Mouse (Mus musculus) midbrain, embryonic 10.5 days (tissue): Measurements from ENCODE around the gene Usp7. TPM values are rescaled to one million over a fixed set of nuclear protein-coding genes. Genes with fewer than 3 reads are reported as not detected.

Source experiments
- DNase-seq: peaks from one replicate; pipeline ENCODE4 v3.0.0-alpha.2; 2017; ENCODE audit warnings: low spot score
- H3K27ac ChIP-seq: fragments of 300-500 bp; sonication (generic); replicated peaks from 2 replicates; pipeline ENCODE4 v1.5.1; 2016; ENCODE audit warnings: mild to moderate bottlenecking
- H3K27me3 ChIP-seq: fragments of 300-500 bp; sonication (generic); 2 replicates; pipeline ENCODE4 v1.6.1; 2016; ENCODE audit warnings: low read depth, mild to moderate bottlenecking; ENCODE audit not compliant: poor library complexity, severe bottlenecking
- H3K36me3 ChIP-seq: fragments of 300-500 bp; sonication (generic); 2 replicates; pipeline ENCODE4 v1.6.1; 2016; ENCODE audit warnings: mild to moderate bottlenecking, moderate library complexity
- H3K4me1 ChIP-seq: fragments of 300-500 bp; sonication (generic); 2 replicates; pipeline ENCODE4 v1.6.1; 2016
- H3K4me3 ChIP-seq: fragments of 300-500 bp; sonication (generic); 2 replicates; pipeline ENCODE4 v1.5.1; 2016; ENCODE audit warnings: mild to moderate bottlenecking, moderate library complexity
- H3K9me3 ChIP-seq: fragments of 300-500 bp; sonication (generic); replicated peaks from 2 replicates; pipeline ENCODE4 v1.6.1; 2016; ENCODE audit warnings: mild to moderate bottlenecking
- WGBS: fragments of 180-500 bp; shearing (Covaris S2); methylation state at CpG from one replicate; pipeline ENCODE4 v1.1.7; 2016; 5-methylcytosine and 5-hydroxymethylcytosine counted together
- polyA plus RNA-seq: library from polyadenylated mRNA; unstranded; fragments of >200 nt; fragmentation: Nextera tagmentation; extraction: Ambion mirVana; gene quantifications from 2 replicates; pipeline ENCODE4 v1.2.1, GENCODE M21; 2016

Usp7 gene
- polyA plus RNA-seq, 1 experiment from 2014 or later: 28.1 TPM

DNA sequence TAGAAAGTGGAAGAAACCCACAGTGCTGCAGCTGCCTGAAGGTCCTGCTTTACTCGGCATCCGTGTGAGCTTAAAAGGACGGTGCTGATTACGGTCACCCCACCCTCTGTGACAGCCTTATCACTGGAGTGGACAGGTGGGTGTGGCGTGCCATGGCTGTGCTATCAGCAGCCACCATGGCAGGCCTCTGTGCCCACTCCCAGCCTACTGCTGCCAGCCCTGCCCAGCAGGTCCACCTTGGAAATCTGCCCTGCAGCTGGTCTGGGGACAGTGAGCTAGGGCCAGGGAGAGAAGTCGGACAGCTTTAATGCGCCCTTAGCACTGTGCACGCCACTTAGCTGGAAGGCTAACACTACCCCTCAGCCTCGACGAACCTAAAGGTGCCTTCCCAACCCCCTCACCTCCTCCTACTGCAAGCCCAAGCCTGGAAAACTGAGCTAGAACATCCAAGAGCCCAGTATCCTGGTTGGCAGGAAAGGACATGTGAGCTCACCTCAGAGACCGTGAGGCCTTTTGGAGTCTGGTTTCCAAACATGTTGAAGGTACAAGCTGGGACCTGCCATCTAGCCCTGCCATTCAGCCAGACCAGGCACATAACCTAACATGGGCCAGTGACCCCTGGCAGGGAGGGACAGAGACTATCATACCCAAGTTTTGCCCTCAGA is 105.1 kb downstream of the Usp7 start:
- H3K27me3 ChIP-seq: no peaks in the 10 kb centered on the region
- no peaks in the 10 kb centered on the region for H3K9me3 ChIP-seq
- H3K4me1 ChIP-seq: no peaks in the 10 kb centered on the region
- 87% methylated on average over 11 of the region's 11 CpGs for WGBS
- no peak overlapping the region for H3K4me3 ChIP-seq
- DNase-seq: no peak
- H3K27ac ChIP-seq: peak overlapping the region; percentile 18; the same call in 1 of the 2 replicates
- H3K36me3 ChIP-seq: peaks cover 75% of the 10 kb centered on the region

DNA sequence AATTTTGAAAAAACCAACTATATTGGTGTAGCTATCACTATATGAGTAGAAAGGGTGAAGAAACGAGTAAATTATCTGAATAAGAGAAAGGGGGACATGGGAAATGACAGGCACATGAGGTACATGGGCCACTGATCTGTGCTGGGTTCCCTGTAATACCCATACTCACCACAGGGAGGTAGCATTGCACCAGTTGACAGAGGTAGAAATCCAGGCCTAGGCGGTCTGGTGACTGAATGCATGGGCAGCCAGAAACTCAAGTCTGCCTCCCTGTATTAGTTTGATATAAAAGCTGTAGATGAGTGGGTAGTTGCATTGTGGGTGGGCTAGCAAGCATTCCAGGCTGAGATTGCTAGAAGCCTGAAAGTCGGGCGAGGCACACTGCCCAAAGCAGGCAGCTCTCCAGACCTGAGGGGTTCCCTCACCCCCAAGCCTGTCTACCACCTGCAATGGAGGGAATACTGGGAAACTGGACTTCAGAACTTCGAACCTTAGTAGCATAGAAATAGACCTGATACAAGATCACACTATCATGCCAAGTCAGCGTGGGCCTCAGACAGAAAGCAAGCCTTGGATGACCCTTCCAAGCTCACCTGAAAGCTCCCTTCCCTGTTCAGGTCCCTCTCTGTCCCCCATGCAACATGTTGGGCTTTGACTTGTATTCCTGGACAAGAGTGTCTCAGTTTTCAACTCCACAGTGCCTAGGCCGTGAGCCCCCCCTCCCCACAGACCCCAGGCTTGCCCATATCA is 105.8 kb downstream of the Usp7 start:
- H3K4me1 ChIP-seq: no peaks in the 10 kb centered on the region
- DNase-seq: peak; percentile 65
- no peak overlapping the region for H3K27ac ChIP-seq
- WGBS: 64% methylated on average over 7 of the region's 7 CpGs
- H3K36me3 ChIP-seq: peaks cover 68% of the 10 kb centered on the region
- no peak overlapping the region for H3K4me3 ChIP-seq
- H3K27me3 ChIP-seq: no peaks in the 10 kb centered on the region
- no peaks in the 10 kb centered on the region for H3K9me3 ChIP-seq

DNA sequence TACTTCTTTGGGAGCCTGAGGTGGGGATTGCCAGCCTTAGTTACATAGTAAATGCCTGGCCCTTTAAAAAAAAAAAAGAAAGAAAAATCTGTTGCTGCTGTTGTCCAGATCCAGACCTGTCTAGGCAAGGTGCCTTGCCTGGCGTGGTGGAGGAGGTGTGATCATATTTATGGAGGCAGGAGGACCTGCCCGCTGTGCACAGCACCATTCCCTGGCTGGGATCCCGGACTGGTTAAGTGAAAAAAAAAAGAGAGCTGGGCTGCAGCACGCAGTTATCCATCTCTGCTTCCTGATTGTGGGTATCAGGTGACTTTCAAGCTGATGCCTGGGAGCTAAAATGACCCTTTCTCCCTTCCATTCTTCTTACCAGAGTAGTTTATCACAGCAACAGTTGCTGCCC is 107.0 kb downstream of the Usp7 start:
- no peaks in the 10 kb centered on the region for H3K4me1 ChIP-seq

DNA sequence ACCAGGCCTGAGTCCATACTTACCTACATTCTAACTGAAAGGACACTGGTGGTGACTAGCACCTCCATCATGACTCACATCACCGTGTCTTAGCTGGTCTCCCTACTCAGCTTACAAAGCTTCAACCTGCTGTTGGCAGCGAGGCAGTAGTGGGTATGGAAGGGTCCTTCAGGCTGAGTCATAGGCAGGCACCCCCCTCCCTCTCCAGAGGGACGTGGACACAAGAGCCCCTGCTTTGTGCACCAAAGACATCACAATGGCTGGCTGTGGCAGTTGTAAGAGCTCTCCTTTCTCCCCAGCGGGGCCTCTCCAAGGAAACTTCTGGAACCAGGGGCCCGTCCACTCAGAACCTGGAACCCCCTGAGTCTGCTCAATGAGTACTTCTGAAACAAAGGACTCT is 111.6 kb downstream of the Usp7 start, which contains the start of gene Gm5767:
TSS of gene Gm5767 (plus strand) at position 301 of the 400 bp plus-strand sequence.
- peaks cover 16% of the 10 kb centered on the region; the same call in 1 of the 2 replicates for H3K36me3 ChIP-seq
- H3K9me3 ChIP-seq: no peaks in the 10 kb centered on the region
- H3K4me1 ChIP-seq: no peaks in the 10 kb centered on the region
- 82% methylated on average over 5 of the region's 5 CpGs for WGBS
- DNase-seq: no peak
- H3K4me3 ChIP-seq: no peak within 1 kb of the TSS
- no peaks in the 10 kb centered on the region for H3K27me3 ChIP-seq
- H3K27ac ChIP-seq: no peak within 1 kb of the TSS

More for the DNA sequence above, 107.0 kb downstream of the Usp7 start:
- H3K27ac ChIP-seq: no peak overlapping the region
- H3K9me3 ChIP-seq: no peaks in the 10 kb centered on the region
- DNase-seq: no peak
- H3K27me3 ChIP-seq: no peaks in the 10 kb centered on the region
- WGBS: 94% methylated on average over 4 of the region's 4 CpGs
- peaks cover 56% of the 10 kb centered on the region for H3K36me3 ChIP-seq
- H3K4me3 ChIP-seq: no peak overlapping the region

DNA sequence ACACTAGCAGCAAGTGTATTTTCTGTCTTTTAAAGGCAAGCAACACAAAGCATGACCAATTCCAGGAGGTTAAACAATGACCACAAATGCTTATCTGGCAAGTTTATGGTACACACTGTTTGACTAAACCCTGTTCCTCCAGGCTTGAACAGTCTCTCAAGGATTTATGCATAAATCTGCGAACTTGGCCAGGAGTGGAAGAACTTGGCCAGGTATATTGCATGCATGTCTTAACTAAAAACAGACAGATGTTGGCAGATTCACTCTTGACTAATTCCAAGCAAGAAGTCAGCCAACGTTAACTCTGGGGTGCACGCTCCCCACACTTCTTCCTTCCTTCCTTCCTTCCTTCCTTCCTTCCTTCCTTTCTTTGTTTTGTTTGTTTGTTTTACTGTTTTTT is 112.3 kb downstream of the Usp7 start:
- H3K9me3 ChIP-seq: no peaks in the 10 kb centered on the region
- H3K27me3 ChIP-seq: no peaks in the 10 kb centered on the region
- no peaks in the 10 kb centered on the region for H3K4me1 ChIP-seq
- WGBS: 86% methylated on average over 3 of the region's 3 CpGs
- peaks cover 9% of the 10 kb centered on the region; the same call in 1 of the 2 replicates for H3K36me3 ChIP-seq
- no peak for DNase-seq
- no peak overlapping the region for H3K27ac ChIP-seq
- H3K4me3 ChIP-seq: no peak overlapping the region

DNA sequence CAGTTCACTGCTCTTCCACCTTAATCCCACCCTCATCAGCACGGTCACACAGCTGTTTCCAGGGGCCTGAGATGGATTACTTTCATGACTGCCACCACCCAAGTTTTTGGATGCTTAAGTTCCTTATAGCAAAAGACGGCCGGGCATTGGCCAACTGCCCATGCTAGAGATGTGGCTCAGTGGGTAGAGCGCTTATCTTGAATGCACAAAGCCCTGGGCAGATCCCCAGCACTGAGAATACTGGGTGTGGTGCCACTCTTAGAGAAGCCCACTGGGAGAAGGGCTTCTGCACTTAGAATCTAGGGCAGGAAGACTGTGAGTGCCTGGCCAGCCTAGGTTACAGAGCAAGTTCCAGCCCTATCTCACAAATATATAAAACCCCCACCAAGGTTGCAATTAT is 113.4 kb downstream of the Usp7 start:
- no peak for DNase-seq
- Histone ChIP-seq H3K27ac (no peak overlapping the region), H3K36me3 (0 out of 2 replicates have a peak, but pooled peaks cover 2% of the 10 kb centered on the region), H3K4me3 (no peak overlapping the region), H3K27me3 (peaks cover 7% of the 10 kb centered on the region), H3K9me3 (no peaks in the 10 kb centered on the region), H3K4me1 (0 out of 2 replicates have a peak, but pooled peaks cover 4% of the 10 kb centered on the region)
- WGBS: 87% methylated on average over 4 of the region's 4 CpGs

DNA sequence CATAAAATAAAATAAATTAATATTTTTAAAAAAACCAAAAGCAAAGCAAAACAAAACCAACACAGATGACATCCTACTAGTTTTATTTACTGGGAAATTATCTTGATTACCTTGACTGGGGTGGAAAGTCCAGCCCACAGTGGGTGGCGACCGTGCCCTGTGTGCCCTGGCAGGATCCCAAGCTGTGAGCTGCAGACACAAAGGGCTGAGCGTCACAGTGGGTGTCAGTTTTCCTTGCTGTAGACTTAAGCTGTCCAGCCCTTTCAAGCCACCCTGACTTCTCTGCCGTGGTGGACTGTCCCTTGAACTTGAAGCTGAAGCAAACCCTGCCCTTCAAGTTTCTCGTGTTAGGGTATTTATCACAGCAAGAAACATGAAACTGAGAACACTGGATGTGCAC is 114.1 kb downstream of the Usp7 start:
- Histone ChIP-seq H3K4me3 (no peak overlapping the region), H3K9me3 (no peaks in the 10 kb centered on the region), H3K4me1 (0 out of 2 replicates have a peak, but pooled peaks cover 4% of the 10 kb centered on the region), H3K27ac (no peak overlapping the region), H3K27me3 (peaks cover 13% of the 10 kb centered on the region), H3K36me3 (no peaks in the 10 kb centered on the region)
- DNase-seq: no peak
- 71% methylated on average over 5 of the region's 5 CpGs for WGBS

DNA sequence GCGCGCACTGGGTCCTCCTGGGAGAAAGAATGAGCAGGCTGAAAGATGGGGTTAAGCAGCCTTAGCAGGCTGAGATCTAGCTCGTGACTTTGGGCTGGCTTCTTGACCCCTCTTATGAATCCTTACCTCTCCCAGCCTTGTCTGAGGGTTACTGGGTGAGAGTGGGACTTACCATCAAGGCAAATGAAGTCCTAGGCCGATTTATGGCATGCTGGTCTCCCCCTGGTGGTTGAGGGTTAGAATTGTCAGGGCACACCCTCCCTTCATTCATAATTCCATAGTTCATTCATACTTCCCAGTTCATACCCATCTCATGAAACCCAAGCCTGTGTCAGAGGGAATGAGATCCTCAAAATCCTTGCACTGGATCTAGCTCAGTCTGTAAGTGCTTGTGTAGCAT is 115.3 kb downstream of the Usp7 start:
- Histone ChIP-seq H3K4me1 (peaks cover 12% of the 10 kb centered on the region; the same call in 1 of the 2 replicates), H3K9me3 (no peaks in the 10 kb centered on the region), H3K27me3 (peaks cover 19% of the 10 kb centered on the region), H3K4me3 (no peak overlapping the region), H3K27ac (no peak overlapping the region), H3K36me3 (no peaks in the 10 kb centered on the region)
- DNase-seq: peak; percentile 53
- WGBS: 48% methylated on average over 4 of the region's 4 CpGs

DNA sequence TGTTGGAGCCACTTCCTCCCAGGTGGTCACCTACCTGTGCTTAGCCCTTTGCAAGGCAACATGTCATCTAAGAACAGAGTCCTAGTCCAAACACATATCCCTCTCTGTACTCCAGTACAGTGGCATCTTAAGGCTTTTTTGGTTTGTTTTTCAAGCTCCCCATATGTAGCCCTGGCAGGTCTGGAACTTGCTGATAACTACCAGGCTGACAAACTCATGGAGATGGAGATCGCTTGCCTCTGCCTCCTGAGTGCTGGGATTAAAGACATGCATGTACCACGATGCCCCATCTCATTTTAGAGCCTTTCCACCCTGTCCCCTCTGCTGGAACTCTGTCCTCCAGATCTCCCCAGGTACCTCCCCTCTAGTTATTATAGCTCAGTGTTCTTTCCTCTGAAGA is 115.9 kb downstream of the Usp7 start:
- Histone ChIP-seq H3K27ac (no peak overlapping the region), H3K27me3 (peaks cover 19% of the 10 kb centered on the region), H3K9me3 (no peaks in the 10 kb centered on the region), H3K4me3 (no peak overlapping the region), H3K4me1 (peaks cover 17% of the 10 kb centered on the region), H3K36me3 (no peaks in the 10 kb centered on the region)
- DNase-seq: no peak
- 83% methylated on average over 2 of the region's 2 CpGs for WGBS

DNA sequence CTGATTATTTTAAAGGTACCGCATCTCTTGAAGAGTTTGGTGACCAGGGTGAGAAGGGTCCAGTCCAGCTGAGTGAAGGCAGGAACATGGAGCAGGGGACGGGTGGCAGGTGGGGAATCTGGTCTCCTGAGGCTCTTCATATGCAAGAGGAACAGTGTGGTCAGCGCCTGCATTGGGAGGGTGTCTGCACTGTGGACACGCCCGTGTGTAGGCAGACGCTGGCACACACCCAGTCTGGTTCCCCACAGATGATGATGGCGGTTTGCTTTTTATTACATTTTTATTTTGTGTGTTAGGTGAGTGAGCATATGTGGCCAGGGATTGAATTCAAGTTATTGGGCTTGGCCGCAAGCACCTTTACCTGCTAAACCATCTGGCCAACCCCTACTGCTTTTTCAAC is 116.5 kb downstream of the Usp7 start:
- no peaks in the 10 kb centered on the region for H3K36me3 ChIP-seq
- DNase-seq: no peak
- no peaks in the 10 kb centered on the region for H3K9me3 ChIP-seq
- peaks cover 19% of the 10 kb centered on the region for H3K27me3 ChIP-seq
- no peak overlapping the region for H3K27ac ChIP-seq
- peaks cover 24% of the 10 kb centered on the region for H3K4me1 ChIP-seq
- no peak overlapping the region for H3K4me3 ChIP-seq
- WGBS: 83% methylated on average over 8 of the region's 8 CpGs

DNA sequence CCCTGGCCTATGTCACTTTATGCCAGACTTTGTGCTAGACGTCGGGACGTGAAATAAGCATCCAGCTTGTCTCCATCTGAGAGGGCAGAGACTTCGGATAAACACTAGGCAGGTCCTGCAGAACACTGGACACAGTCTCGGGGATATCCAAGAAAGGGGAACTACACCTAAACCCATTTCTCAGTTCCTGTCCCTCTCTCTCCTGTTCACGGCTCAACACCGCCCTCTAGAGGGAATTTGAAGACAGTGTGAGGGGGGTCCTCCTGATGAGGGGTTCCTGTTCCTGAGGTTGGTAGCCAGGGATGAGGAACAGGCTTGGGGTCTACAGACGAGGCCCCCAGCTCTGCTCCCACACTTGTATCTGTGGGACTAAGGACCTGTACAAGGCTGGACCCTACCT is 117.9 kb downstream of the Usp7 start:
- WGBS: 7% methylated on average over 8 of the region's 8 CpGs
- peak; percentile 70 for DNase-seq
- Histone ChIP-seq H3K4me3 (no peak overlapping the region), H3K27ac (no peak overlapping the region), H3K9me3 (no peaks in the 10 kb centered on the region), H3K4me1 (peaks cover 37% of the 10 kb centered on the region), H3K36me3 (peaks cover 3% of the 10 kb centered on the region; the same call in 1 of the 2 replicates), H3K27me3 (peaks cover 19% of the 10 kb centered on the region)

DNA sequence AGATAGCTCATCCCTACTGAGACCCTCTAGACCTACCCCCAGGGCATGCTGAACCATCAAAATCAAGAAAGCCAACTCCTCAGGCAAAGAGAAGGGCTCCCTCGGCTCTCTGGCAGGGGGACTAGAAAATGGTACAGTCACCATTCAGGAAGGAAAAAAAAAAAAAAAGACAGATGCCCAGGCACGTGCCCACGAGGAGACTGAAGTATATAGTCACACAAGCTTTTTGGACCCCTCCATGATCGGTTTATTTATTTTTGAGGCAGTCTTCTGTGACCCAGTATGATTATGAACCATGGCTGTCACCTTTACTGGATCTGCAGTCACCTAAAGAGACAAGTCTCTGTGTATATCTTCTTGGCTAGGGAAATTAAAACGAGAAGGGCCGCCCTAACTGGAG is 118.8 kb downstream of the Usp7 start:
- Histone ChIP-seq H3K27ac (no peak overlapping the region), H3K9me3 (no peaks in the 10 kb centered on the region), H3K36me3 (peaks cover 11% of the 10 kb centered on the region), H3K4me1 (peaks cover 46% of the 10 kb centered on the region), H3K27me3 (peaks cover 19% of the 10 kb centered on the region), H3K4me3 (no peak overlapping the region)
- WGBS: 76% methylated on average over 6 of the region's 6 CpGs
- DNase-seq: no peak

DNA sequence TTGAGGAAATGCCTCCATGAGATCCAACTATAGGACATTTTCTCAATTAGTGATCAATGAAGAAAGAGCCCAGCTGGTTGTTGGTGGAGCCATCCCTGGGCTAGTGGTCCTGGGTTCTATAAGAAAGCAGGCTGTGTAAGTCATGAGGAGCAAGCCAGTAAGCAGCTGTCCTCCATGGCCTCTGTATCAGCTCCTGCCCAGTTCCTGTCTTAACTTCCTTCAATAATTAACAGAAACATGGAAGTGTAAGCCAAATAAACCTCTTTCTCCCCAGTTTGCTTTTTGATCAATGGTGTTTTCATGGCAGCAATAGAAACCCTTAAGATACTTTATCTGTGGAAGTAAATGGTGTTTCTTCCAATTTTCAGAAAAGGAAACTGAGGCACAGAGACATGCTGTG is 119.3 kb downstream of the Usp7 start:
- DNase-seq: no peak
- Histone ChIP-seq H3K4me1 (peaks cover 51% of the 10 kb centered on the region), H3K4me3 (peak overlapping the region; percentile 66; the same call in 1 of the 2 replicates)

More for the DNA sequence above, 119.3 kb downstream of the Usp7 start:
- Histone ChIP-seq H3K27me3 (peaks cover 19% of the 10 kb centered on the region), H3K27ac (no peak overlapping the region), H3K36me3 (peaks cover 16% of the 10 kb centered on the region), H3K9me3 (no peaks in the 10 kb centered on the region)
